Mouse (Mus musculus): Measurements from ENCODE around the gene Gm49027. TPM values are rescaled to one million over a fixed set of nuclear protein-coding genes. Genes with fewer than 3 reads are reported as not detected.
A peak's percentile ranks its signal among the peaks of the same experiment; 100 is the strongest.

The Gm49027 gene
- polyA plus RNA-seq, 1 experiment from 2014 or later = 8.7 TPM

GRCm38 (mm10) chr5:123530056-123530455 is 4.8 kb upstream of the Gm49027 start:
- Histone ChIP-seq H3K4me2 (replicated peaks; ENCODE audit: low read depth, low read length) (no peak overlapping the region), H3K4me3 (ENCODE audit: low read depth, low read length) (no peak overlapping the region), H3K9me3 (ENCODE audit: control insufficient read depth, low read depth, low read length) (no peaks in the 10 kb centered on the region), H3K27me3 (ENCODE audit: control insufficient read depth, insufficient read depth, low read length) (no peaks in the 10 kb centered on the region), H3K9ac (replicated peaks; ENCODE audit: low read depth, low read length) (no peak overlapping the region), H3K27ac (ENCODE audit: low read length) (no peak overlapping the region), H3K4me1 (ENCODE audit: control insufficient read depth, insufficient read depth, low read length) (no peaks in the 10 kb centered on the region), H3K36me3 (ENCODE audit: control insufficient read depth, insufficient read depth, low read length) (peaks cover 23% of the 10 kb centered on the region)
- no peak for ATAC-seq (ENCODE audit: insufficient number of reproducible peaks, insufficient read depth, low FRiP score, low read depth)
- 86% methylated on average over 8 of the region's 8 CpGs for WGBS

GRCm38 (mm10) chr5:123528641-123529040 is 3.4 kb upstream of the Gm49027 start:
- ATAC-seq (ENCODE audit: insufficient number of reproducible peaks, insufficient read depth, low FRiP score, low read depth) = no peak
- WGBS = 74% methylated on average over 7 of the region's 7 CpGs

DNA sequence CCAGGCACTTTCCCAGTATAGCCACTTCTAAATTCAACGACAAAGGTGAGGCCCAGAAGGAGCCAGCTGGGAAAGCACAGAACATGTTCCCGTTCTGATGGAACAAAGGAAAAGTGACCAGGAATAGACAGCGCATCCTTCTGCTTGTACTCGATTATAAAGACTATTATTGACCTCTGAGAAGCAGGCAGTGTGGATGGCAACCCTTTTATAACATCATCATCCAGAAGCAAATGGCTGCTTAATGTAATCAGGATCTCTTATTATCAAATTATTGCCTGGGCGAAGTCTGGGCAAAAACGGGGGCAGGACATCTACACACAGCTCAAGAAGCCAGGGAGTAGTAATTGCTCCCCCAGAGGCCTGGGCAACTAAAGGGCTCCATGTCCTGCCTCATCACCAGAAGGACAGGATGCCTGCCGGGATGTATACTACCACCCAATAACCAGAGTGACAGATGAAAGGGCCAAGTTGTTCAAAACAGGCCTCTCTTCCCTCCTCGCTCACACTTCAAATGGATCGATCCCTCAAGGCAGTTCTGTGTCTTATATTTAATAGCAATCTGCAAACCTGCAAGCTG is 718 bp upstream of the Gm49027 start:
- no peak overlapping the region for H3K4me2 ChIP-seq (replicated peaks; ENCODE audit: low read depth, low read length)
- H3K9me3 ChIP-seq (ENCODE audit: control insufficient read depth, low read depth, low read length) = no peaks in the 10 kb centered on the region
- peaks cover 7% of the 10 kb centered on the region for H3K4me1 ChIP-seq (ENCODE audit: control insufficient read depth, insufficient read depth, low read length)
- 90% methylated on average over 9 of the region's 9 CpGs for WGBS
- H3K4me3 ChIP-seq (ENCODE audit: low read depth, low read length) = no peak overlapping the region
- no peaks in the 10 kb centered on the region for H3K27me3 ChIP-seq (ENCODE audit: control insufficient read depth, insufficient read depth, low read length)
- no peak overlapping the region for H3K9ac ChIP-seq (replicated peaks; ENCODE audit: low read depth, low read length)
- H3K27ac ChIP-seq (ENCODE audit: low read length) = no peak overlapping the region
- H3K36me3 ChIP-seq (ENCODE audit: control insufficient read depth, insufficient read depth, low read length) = peaks cover 8% of the 10 kb centered on the region; the same call in 1 of the 2 replicates
- ATAC-seq (ENCODE audit: insufficient number of reproducible peaks, insufficient read depth, low FRiP score, low read depth) = no peak

More at GRCm38 (mm10) chr5:123528641-123529040, 3.4 kb upstream of the Gm49027 start:
- Histone ChIP-seq H3K9me3 (ENCODE audit: control insufficient read depth, low read depth, low read length) (no peaks in the 10 kb centered on the region), H3K4me3 (ENCODE audit: low read depth, low read length) (no peak overlapping the region), H3K4me1 (ENCODE audit: control insufficient read depth, insufficient read depth, low read length) (peaks cover 3% of the 10 kb centered on the region; the same call in 1 of the 2 replicates), H3K4me2 (replicated peaks; ENCODE audit: low read depth, low read length) (no peak overlapping the region), H3K36me3 (ENCODE audit: control insufficient read depth, insufficient read depth, low read length) (peaks cover 23% of the 10 kb centered on the region), H3K27me3 (ENCODE audit: control insufficient read depth, insufficient read depth, low read length) (no peaks in the 10 kb centered on the region), H3K9ac (replicated peaks; ENCODE audit: low read depth, low read length) (no peak overlapping the region), H3K27ac (ENCODE audit: low read length) (no peak overlapping the region)

DNA sequence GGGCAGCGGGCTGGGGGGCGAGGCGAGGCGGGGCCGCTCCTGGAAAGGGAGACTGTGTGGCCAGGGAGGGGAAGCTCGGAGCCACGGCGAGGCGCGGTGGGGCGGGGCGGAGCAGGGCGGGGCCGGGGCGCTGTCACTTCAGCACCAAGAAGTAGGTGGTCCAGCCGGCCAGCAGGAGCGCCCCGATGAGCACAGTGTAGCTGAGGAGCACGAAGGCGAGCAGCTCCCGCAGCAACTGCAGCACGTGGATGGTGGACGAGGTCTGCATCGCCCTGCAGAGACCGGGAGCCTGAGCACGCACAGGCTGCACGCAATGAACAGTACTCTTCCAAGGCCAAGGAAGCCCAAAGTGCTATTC is 916 bp downstream of the Gm49027 start:
- Histone ChIP-seq H3K9me3 (ENCODE audit: control insufficient read depth, low read depth, low read length) (no peaks in the 10 kb centered on the region), H3K27ac (ENCODE audit: low read length) (no peak overlapping the region), H3K27me3 (ENCODE audit: control insufficient read depth, insufficient read depth, low read length) (no peaks in the 10 kb centered on the region), H3K4me1 (ENCODE audit: control insufficient read depth, insufficient read depth, low read length) (peaks cover 9% of the 10 kb centered on the region), H3K9ac (replicated peaks; ENCODE audit: low read depth, low read length) (no peak overlapping the region), H3K4me3 (ENCODE audit: low read depth, low read length) (peak overlapping the region; percentile 78), H3K36me3 (ENCODE audit: control insufficient read depth, insufficient read depth, low read length) (no peaks in the 10 kb centered on the region; the same call in 1 of the 2 replicates), H3K4me2 (replicated peaks; ENCODE audit: low read depth, low read length) (peak overlapping the region; percentile 43)
- ATAC-seq (ENCODE audit: insufficient number of reproducible peaks, insufficient read depth, low FRiP score, low read depth) = peak; percentile 96
- WGBS = under 1% methylated on average over 27 of the region's 27 CpGs

DNA sequence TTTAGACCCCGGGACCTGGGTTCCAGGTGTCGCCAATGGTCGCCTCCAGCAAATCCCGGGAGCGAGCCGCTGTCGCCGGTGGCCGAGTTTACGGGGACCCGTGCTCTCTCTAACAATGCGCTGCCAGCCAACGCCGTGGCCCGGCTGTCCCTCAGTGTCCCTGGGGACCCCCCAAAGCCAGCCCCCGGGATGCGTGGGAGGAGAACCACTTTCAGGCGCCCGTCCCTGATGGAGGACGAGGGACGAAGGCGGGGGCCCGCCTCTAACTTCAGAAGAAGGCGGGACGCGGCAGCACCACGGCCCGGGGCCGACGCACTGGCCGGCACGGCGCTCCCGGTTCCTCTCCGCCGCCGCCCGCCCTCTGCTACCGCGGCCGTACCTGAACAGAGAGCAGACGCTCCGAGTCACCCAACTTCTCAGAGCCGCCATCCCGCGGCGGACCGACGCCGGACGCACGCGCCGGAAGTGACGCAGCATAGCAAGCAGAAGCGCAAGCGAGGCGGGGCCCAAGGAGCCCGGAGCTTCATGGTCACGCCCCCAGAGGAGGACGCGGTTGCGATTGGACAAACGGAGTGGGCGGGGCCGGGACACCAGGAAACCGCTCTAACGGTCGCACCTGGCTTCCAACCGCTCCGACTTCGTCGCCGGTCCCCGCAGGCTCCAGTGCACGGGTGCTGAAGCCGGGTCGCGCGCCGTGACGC is 1.4 kb downstream of the Gm49027 start, which contains the start of gene Diablo:
Gene Diablo (minus strand): TSS at position 485 of the 701 bp plus-strand sequence.
- Histone ChIP-seq H3K4me1 (ENCODE audit: control insufficient read depth, insufficient read depth, low read length) (peaks cover 10% of the 10 kb centered on the region), H3K27me3 (ENCODE audit: control insufficient read depth, insufficient read depth, low read length) (no peaks in the 10 kb centered on the region), H3K36me3 (ENCODE audit: control insufficient read depth, insufficient read depth, low read length) (no peaks in the 10 kb centered on the region; the same call in 1 of the 2 replicates), H3K27ac (ENCODE audit: low read length) (no peak within 1 kb of the TSS), H3K9me3 (ENCODE audit: control insufficient read depth, low read depth, low read length) (no peaks in the 10 kb centered on the region), H3K4me2 (replicated peaks; ENCODE audit: low read depth, low read length) (peak within 1 kb of the TSS; percentile 96), H3K4me3 (ENCODE audit: low read depth, low read length) (peak within 1 kb of the TSS; percentile 78), H3K9ac (replicated peaks; ENCODE audit: low read depth, low read length) (peak within 1 kb of the TSS; percentile 66)
- WGBS = under 1% methylated on average over 80 of the region's 82 CpGs
- ATAC-seq (ENCODE audit: insufficient number of reproducible peaks, insufficient read depth, low FRiP score, low read depth) = peak; percentile 99

DNA sequence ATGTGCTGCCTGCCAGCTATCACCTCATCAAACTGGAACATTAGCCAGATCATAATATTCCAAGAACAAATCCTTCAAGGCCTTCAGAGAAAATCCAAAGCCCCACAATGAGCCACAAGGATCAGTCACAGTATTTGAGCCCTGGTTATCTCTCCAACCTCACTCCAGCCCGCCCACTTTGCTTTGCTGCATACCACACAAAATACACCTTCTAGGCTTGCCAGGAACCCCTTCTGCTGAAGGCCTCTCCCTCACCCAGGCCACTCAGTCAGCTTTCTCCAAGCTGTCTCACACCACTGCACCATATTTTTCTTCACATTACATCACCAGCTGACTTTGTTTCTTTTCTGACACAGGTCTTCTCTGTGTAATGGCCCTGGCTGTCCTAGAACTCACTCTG is 3.1 kb downstream of the Gm49027 start:
- Histone ChIP-seq H3K36me3 (ENCODE audit: control insufficient read depth, insufficient read depth, low read length) (peaks cover 8% of the 10 kb centered on the region), H3K4me3 (ENCODE audit: low read depth, low read length) (no peak overlapping the region), H3K27me3 (ENCODE audit: control insufficient read depth, insufficient read depth, low read length) (no peaks in the 10 kb centered on the region), H3K9me3 (ENCODE audit: control insufficient read depth, low read depth, low read length) (no peaks in the 10 kb centered on the region), H3K4me1 (ENCODE audit: control insufficient read depth, insufficient read depth, low read length) (peaks cover 10% of the 10 kb centered on the region), H3K4me2 (replicated peaks; ENCODE audit: low read depth, low read length) (no peak overlapping the region), H3K27ac (ENCODE audit: low read length) (no peak overlapping the region), H3K9ac (replicated peaks; ENCODE audit: low read depth, low read length) (no peak overlapping the region)
- ATAC-seq (ENCODE audit: insufficient number of reproducible peaks, insufficient read depth, low FRiP score, low read depth) = no peak
- 81% methylated on average over 1 of the region's 1 CpGs for WGBS

DNA sequence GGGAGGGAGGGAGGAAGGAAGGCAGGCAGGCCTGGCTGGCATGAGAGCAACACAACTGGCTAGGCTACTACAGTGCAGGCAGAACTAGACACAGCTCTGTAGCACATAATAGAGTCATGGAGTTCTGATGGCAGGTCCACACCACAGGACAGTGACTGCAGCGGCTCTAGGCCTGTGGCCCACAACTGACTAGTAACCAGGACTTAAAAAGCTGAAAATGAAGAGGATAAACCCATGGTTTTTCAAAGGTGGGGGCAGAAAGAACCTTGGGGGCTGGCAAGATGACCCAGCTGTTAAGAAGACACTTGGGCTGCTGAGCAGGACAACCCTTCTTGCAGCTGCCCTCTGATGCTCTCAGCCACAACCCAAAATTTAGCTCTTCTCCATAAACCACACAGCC is 3.7 kb downstream of the Gm49027 start:
- no peak overlapping the region for H3K4me2 ChIP-seq (replicated peaks; ENCODE audit: low read depth, low read length)
- H3K9me3 ChIP-seq (ENCODE audit: control insufficient read depth, low read depth, low read length) = no peaks in the 10 kb centered on the region
- ATAC-seq (ENCODE audit: insufficient number of reproducible peaks, insufficient read depth, low FRiP score, low read depth) = no peak
- H3K27ac ChIP-seq (ENCODE audit: low read length) = no peak overlapping the region
- no peaks in the 10 kb centered on the region for H3K27me3 ChIP-seq (ENCODE audit: control insufficient read depth, insufficient read depth, low read length)
- H3K9ac ChIP-seq (replicated peaks; ENCODE audit: low read depth, low read length) = no peak overlapping the region
- WGBS = 94% methylated on average over 1 of the region's 1 CpGs
- peaks cover 13% of the 10 kb centered on the region for H3K36me3 ChIP-seq (ENCODE audit: control insufficient read depth, insufficient read depth, low read length)
- peaks cover 10% of the 10 kb centered on the region for H3K4me1 ChIP-seq (ENCODE audit: control insufficient read depth, insufficient read depth, low read length)
- H3K4me3 ChIP-seq (ENCODE audit: low read depth, low read length) = no peak overlapping the region

DNA sequence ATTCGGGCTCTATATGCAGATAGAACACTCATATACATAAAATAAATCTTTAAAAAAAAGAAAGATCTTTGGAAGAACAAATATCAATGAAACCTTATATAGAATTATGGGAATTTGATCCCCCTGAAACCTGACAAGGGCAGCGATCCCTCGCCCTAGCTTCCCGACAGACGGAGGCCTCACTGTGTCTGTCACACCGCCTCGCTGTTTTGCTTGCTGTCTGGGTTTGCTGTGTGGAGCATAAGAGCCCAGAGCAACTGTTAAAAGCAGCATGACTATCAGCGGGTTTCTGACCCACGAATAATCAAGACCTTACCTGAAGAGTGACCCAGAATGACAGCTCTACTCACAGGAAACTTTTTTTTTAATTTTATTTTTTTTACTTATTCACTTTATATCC is 4.6 kb downstream of the Gm49027 start:
- Histone ChIP-seq H3K27me3 (ENCODE audit: control insufficient read depth, insufficient read depth, low read length) (no peaks in the 10 kb centered on the region), H3K36me3 (ENCODE audit: control insufficient read depth, insufficient read depth, low read length) (peaks cover 16% of the 10 kb centered on the region), H3K9me3 (ENCODE audit: control insufficient read depth, low read depth, low read length) (no peaks in the 10 kb centered on the region), H3K4me1 (ENCODE audit: control insufficient read depth, insufficient read depth, low read length) (peaks cover 10% of the 10 kb centered on the region), H3K4me2 (replicated peaks; ENCODE audit: low read depth, low read length) (no peak overlapping the region), H3K4me3 (ENCODE audit: low read depth, low read length) (no peak overlapping the region), H3K27ac (ENCODE audit: low read length) (no peak overlapping the region), H3K9ac (replicated peaks; ENCODE audit: low read depth, low read length) (no peak overlapping the region)
- 87% methylated on average over 9 of the region's 9 CpGs for WGBS
- ATAC-seq (ENCODE audit: insufficient number of reproducible peaks, insufficient read depth, low FRiP score, low read depth) = no peak
